Comparison of ENCODE assay signal across 10 mouse cellular contexts in the genomic region with DNA sequence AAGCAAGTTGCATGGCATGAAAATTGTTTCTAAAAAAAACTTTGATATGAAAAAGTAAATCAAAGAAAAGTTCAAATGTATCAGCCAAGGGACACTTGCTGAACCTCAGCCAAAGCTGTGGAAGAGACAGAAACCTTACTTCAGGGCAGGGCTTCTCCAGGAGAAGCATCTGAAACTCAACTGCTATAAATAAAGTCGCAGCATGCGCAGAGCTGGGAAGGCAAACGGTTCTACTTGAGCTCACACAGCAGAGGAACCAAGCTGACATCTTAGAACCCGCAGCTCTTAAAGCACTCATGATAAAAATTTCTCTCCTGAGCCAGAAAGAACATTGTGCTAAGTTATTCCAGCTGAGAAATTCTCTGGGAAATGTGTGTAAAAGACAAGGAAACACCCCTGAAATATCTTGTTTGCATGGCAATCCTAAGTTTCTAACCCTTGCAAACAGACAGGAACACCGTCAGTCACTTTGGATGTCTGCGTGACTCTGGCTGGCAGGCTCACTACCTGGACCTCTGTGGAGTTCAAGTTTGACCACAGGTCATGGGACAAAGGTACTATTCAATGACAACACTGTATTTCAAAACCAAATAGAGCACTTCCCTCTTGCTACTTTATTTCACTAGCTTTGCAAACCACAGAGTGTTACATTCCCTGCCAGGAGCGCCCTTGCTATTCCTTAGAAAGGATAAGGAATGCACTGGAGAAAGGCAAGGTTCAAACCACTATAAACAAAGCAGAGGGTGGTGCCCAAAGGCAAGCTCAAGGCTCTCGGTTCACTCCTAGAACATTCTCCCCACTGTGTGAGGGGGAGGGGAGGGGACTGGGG. TPM values are rescaled to one million over a fixed set of nuclear protein-coding genes. Genes with fewer than 3 reads are reported as not detected.
DNase-seq lines count a peak whose midpoint lies in the region; ATAC-seq and TF ChIP-seq lines count a peak whose summit lies in the region.
"Had no signal": no experiment of that assay in that cellular context is flagged by ENCODE, and none has a peak within 500 bp of the region (broad histone marks: within the 10 kb centered on the region; RNA-seq: fewer than 3 reads in every experiment).

No protein-coding gene starts in this region.

- peak overlapping the region; percentile 90 for H3K27ac ChIP-seq in gastrocnemius, adult 2 months
- peak overlapping the region; percentile 26; the same call in 1 of the 2 replicates for H3K27ac ChIP-seq in liver, embryonic 15.5 days (replicated peaks)
- H3K27ac ChIP-seq: forebrain, embryonic 10.5 days; macrophage had no signal

- H3K36me3 ChIP-seq in liver, embryonic 15.5 days (replicated peaks), result no peaks in the 10 kb centered on the region
- H3K36me3 ChIP-seq: forebrain, embryonic 10.5 days had no signal

- DNase-seq in gastrocnemius, adult 2 months, result peak; percentile 59
- DNase-seq in gastrocnemius, postnatal 36 days, result no peak
- peak; percentile 74 for DNase-seq in ovary, adult 18-20 months (ENCODE audit: low spot score)
- DNase-seq in ovary, postnatal 10 days (ENCODE audit: low spot score), result no peak
- no peak for DNase-seq in right cerebral cortex, postnatal 25 days
- no peak for DNase-seq in cerebellum, adult 18-20 months
- DNase-seq in right cerebral cortex, postnatal 4 days, result no peak

- ATAC-seq in liver, embryonic 15.5 days (ENCODE audit: insufficient read depth), result peak; percentile 66

- H3K27me3 ChIP-seq in liver, embryonic 15.5 days, result no peaks in the 10 kb centered on the region

- peaks cover 21% of the 10 kb centered on the region for H3K4me1 ChIP-seq in liver, embryonic 15.5 days (replicated peaks)
- H3K4me1 ChIP-seq: forebrain, embryonic 10.5 days had no signal

- H3K9me3 ChIP-seq in liver, embryonic 15.5 days (replicated peaks), result no peaks in the 10 kb centered on the region
- H3K9me3 ChIP-seq: forebrain, embryonic 10.5 days had no signal

- no peak for TF ChIP-seq CTCF in gastrocnemius, adult 2 months (IDR thresholded peaks at IDR 0.05)

- no peak overlapping the region for H3K4me2 ChIP-seq in liver, embryonic 15.5 days

- H3K9ac ChIP-seq in liver, embryonic 15.5 days, result no peak overlapping the region

- peak overlapping the region; percentile 33 for H3K4me3 ChIP-seq in gastrocnemius, adult 2 months
- no peak overlapping the region for H3K4me3 ChIP-seq in liver, embryonic 15.5 days (replicated peaks)
- H3K4me3 ChIP-seq: forebrain, embryonic 10.5 days had no signal

- WGBS in liver, embryonic 15.5 days (ENCODE audit: insufficient replicate concordance), result 42% methylated on average over 8 of the region's 8 CpGs

- intact Hi-C loops in gastrocnemius, adult 2 months (cut with DNase I), result no loop called here
- intact Hi-C loops in gastrocnemius, postnatal 36 days (cut with DNase I), result no loop called here

RNA-seq across cellular contexts. Expression of a gene that starts 15.2 kb away (rescaled TPM):
- 10 to 100 TPM; 33.2 to 52.2 TPM for total RNA-seq in gastrocnemius, adult 2 months (2021)
- total RNA-seq in gastrocnemius, postnatal 36 days (2021), result 10 to 100 TPM; 26.3 to 30.6 TPM
- polyA plus RNA-seq in liver, embryonic 15.5 days (2015; fragmentation: Nextera tagmentation; extraction: Ambion mirVana), result 0.41 and 0.67 TPM in 2 replicates

Comparison
In these comparisons a context has a peak if more than half of its experiments do, and no peak if none do; other contexts are left out.
1. DNase-seq: peak in gastrocnemius, adult 2 months (single experiment) and ovary, adult 18-20 months (single experiment); none in gastrocnemius, postnatal 36 days (0 of 2), ovary, postnatal 10 days (single experiment), right cerebral cortex, postnatal 25 days (single experiment), cerebellum, adult 18-20 months (0 of 2) and right cerebral cortex, postnatal 4 days (single experiment).